Mouse (Mus musculus): Measurements from ENCODE around the gene Usp36.

Gene Usp36

DNA sequence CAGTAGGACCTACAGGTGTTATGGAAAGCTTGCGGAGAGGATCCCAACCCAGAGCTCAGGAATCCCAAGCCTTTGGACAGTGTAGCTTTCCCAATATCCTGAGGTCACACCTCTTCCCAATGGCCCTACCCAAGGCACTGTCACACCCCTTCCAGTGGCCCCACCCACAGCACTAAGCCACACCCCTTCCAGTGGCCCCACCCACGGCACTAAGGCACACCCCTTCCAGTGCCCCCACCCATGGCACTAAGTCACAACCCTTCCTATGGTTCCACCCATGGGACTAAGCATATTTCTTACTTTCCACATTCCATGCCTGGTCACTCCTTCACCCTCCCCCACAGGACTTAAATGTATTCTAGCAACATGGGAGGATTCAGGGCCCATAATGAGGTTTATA lies 8.8 kb upstream of the Usp36 start:
- DNase-seq (ENCODE audit: low read depth) = no peak

DNA sequence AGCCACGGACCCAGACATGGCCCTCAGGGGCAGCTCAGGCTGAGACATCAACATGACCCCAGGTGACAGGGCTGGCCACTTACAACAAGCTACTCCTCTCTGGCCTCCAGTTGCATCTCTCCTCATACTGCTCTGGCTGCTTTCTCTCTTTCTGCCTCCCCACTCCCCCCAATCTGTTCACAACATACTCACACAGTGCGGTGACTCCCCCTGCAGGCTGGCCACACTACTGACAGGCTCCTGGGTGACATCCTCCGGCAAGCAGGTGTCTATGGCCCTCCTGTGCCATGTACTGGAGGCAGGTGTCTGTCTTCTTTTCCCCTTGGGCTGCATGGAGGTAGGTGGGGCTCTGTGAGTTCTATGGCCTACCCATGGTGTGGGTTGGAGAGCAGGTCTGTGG lies 7.9 kb upstream of the Usp36 start:
- DNase-seq (ENCODE audit: low read depth) = no peak

DNA sequence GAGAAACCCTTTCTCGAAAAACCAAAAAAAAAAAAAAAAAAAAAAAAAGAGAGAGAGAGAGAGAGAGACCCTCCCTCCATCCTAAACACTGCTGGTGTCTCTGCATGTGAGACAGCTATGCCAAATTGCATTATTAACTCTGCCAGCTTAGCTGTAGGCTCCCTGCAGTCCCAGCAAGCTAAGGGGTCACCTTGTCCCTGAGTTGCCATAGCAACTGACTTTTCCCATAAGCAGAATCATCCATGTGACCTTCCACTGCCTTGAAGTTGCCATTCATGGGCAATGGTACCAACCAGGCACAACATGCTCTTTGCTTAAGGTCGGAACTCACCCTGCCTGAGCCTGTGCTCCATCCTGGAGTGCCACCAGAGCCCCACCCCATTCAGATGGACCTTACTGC lies 5.0 kb upstream of the Usp36 start:
- no peak for DNase-seq (ENCODE audit: low read depth)

DNA sequence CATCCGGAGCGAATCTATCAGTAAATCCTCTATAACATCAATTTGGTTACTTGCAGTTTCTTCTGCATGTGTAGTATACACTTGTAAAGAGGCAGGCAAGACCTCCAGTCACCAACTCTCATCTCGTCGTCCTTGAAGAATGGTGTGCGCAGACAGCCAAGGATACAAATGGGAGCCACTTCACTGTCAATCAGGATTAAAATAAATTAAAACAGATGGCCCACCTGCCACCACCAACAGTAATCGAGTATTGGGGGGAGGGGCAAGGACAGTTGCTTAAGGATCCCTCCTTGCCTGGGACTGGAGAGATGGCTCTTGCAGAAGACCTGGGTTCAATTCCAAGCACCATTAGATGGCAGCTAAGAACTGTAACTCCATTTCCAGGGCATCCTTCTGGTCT lies 2.6 kb upstream of the Usp36 start:
- no peak for DNase-seq (ENCODE audit: low read depth)

DNA sequence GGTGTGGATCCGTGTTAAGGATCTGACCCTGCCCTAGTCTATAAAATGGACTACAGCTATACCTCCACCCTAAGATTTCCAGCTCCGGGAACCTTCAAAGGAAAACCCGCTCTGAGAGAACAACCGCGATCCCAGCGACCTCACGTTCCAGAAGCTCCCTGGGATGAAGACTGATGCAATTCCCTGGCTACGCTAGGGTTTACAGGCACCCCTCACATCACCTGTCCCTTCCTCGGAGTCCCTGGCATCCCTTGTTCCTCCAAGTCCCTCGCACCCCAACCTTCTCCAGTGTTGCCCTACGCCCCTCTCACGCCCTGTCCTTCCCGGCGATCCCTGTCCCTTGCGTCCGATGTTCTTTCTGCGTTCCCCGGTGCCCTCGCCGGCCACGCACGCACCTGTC lies 482 bp downstream of the Usp36 start:
- DNase-seq (ENCODE audit: low read depth) = no peak

DNA sequence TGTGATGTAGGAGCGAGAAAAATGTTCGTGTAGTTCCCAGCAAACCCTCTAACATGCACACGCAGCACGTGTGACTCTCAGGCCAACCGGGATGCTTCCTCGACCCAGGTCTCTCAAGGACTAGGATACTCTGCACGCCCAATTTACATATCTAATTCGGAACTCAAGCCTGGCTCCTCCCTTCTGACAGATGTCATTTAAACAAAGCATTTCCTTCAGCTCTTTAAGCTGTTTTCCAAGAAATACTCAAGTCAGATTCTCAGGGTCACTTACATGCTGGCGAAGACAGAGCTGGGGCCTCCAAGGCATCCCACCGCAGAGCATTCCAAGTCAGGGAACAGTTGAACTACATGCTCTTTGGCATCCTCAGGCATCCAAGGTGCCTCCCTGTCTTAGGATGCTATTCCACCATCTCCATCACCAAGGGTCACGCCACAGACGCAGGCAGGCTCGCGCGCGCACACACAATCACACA lies 970 bp downstream of the Usp36 start:
- DNase-seq (ENCODE audit: low read depth) = peak; percentile 67

DNA sequence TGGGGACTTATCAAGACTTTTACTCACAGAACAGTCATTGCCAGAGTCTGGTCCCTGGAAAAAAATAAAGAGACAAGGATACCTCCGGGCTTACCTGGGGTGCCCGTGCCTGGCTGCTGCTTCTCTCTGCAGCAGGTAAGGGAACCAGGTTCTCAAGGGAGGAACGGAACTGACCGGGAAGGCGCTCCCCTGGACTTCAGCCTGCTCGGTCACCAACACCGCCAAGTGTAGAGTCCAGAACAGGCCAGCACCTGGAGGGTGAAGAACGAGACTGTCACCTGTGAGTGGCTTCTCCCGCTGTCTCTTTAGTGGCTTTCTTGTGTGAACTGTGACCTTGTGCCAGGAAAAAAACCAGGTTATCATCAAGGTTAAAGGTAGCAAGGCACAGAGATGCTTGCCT lies 2.5 kb downstream of the Usp36 start:
- no peak for DNase-seq (ENCODE audit: low read depth)

DNA sequence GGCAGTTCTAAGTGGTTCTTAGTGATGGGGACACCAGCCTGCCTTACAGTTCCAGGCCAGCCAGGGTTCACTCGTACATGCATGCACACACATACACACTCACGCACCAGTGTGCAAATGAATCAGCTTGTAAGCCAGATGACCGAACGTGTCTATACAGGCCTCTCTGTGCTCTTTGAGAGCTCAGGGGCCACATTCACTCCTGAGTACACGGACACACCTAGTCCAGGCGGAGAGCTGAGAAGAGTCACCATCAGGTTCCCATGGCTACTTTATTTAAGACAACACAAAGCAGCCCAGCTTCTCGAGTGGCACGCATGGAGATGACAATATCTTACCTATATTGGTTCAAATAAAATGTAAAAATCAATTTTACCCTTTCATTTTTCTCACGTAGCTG lies 3.6 kb downstream of the Usp36 start:
- no peak for DNase-seq (ENCODE audit: low read depth)

DNA sequence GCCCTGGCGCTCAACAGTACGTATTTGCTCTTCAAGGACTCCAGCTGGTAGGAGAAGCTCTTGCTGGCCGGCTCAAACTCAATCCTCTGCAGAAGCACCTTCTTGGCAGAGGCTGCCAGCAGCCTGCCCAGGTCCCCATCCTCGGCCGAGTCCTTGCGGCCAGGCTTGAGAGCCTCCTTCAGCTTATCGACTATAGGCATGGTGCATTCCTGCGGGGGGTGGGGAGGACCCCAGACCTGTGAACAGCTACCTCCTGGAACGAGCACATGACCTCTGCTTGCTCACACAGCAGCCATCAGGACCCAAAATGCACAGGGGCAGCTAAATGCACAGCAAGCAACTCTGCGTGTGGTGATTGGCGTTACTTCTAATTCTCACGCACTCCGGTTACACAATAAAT lies 4.3 kb downstream of the Usp36 start:
- DNase-seq (ENCODE audit: low read depth) = no peak

DNA sequence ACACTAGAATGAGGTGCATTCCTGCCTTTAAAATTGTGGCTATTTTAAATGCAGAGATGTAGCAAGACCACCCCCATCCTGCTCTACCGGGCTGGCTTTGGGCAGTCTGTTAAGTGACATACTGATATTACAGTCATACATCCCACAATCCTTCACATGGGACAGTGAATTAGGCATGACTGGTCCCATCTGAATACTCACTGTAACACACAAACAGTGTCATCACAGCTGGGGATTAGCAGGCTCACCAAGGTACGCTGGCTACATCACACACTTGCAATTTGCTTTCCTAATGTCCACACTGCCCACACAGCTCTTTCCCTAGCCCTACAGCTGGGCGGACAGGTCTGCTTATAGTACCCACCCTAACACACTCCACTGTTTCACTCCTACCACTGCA lies 9.8 kb downstream of the Usp36 start:
- no peak for DNase-seq (ENCODE audit: low read depth)

DNA sequence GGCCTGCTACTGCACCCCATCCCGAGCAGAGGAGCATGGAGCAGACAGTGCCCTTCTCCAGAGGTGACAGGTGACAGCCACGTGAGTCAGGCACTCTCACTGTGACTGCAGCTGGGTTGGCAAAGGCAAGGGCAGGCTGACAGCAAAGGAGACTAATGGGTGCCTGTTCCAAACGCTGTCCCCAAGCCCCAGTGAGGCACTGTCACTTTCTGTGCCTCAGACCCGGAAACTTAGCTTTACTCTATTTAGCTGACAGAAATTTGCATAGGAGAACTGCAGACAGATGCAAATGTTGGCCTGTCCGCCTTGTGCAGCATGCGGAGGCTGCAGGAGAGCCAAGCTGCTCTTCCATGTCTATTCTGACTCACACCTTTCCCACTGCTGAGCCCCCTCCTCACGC lies 13.7 kb downstream of the Usp36 start:
- DNase-seq (ENCODE audit: low read depth) = no peak

DNA sequence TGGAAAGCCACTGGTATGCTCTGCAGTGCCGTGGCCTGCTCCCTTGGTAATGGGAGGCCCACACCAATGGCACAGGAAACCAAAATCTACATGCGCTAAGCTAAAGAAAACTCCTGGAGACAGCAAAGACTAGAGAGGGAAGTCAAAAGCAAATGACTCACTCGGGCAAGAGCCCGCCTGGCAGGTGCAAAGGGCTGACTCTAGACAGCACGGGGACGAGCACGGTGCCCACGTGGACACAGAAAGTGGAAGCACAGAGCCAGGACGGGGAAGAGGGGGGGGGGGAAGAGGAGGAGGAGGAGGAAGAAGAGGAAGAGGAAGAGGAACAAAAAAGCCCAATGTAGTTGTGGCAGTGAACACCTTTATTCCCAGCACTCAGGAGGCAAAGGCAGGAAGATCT lies 15.0 kb downstream of the Usp36 start:
- DNase-seq (ENCODE audit: low read depth) = peak; percentile 40

DNA sequence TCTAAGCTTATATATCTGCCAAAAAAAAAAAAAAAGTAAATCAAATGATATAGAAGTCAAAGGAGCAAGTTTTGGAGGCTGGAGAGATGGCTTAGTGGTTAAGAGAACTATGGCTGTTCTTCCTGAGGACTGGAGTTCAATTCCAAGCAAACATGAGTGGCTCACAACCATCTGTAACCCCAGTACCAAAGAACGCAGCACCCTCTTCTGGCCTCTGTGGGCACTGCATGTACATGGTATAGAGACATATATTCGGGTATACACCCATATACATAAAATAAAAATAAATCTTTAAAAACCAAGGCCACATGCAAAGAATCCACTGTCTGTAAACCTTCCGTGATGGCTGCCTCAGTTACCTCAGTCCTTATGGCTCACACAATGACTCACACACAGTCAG lies 20.2 kb downstream of the Usp36 start:
- peak; percentile 44 for DNase-seq (ENCODE audit: low read depth)

DNA sequence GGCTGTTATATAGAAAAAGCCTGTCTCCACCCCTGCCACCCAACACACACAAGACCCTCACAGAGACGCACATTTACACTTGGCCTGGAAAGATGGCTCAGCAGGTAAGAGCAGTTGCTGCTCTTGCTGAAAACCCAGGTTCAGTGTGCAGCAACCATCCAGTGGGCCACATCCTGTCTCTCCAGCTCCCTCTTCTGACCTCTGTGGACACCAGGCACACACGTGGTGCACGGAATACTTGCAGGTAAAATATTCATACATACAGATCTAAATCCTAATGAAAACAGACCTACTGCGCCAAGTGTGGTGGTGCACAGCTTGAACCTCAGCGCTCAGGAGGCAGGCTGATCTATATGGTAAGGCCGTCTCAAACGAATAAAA lies 23.4 kb downstream of the Usp36 start:
- DNase-seq (ENCODE audit: low read depth) = no peak

DNA sequence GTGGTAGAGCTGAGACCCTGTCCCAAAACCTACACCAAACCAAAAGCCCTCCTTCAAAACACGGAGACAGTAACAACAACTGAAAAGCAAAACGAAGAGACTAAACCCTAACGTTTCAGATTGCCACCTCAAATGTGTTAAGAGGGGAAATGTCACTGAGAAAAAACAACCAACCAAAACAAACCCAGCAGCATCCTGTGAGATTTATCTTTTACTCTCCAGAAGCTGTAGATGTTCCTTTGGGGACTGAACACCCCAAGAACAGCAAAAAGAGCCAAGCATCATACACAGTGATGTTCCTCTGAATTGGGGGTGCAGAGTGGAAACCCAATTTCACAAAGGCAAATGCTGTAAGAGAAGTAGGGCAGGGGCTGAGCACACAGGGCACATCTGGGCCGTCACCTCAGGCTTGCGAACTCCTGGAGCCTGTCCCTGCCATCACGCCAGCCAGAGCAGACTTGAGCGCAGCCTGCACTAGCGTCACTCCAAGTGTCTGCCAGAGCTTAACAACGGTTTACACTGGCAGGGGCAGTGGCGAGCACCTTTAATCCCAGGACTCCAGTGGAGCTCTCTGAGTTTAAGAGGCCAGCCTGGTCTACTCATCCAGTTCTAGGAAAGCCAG lies 23.9 kb downstream of the Usp36 start:
- no peak for DNase-seq (ENCODE audit: low read depth)

DNA sequence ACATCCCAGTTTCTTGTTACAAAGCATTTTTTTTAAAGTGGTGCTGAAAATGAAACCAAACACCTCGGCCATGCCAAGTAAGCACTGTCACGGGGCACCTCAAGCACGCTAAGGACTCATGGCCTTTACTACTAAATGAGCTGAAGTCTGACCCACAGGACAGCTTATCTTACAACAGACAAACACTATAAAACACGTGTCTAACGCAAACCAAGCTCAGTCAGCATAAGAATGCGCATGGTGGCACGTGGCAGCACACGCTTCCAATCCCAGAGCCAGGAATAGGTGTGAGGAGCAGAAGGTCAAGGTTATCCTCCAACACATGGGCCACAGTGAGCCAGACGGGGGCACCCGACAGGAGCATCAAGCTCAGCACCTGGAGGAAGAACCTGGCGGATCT lies 24.4 kb downstream of the Usp36 start:
- no peak for DNase-seq (ENCODE audit: low read depth)

DNA sequence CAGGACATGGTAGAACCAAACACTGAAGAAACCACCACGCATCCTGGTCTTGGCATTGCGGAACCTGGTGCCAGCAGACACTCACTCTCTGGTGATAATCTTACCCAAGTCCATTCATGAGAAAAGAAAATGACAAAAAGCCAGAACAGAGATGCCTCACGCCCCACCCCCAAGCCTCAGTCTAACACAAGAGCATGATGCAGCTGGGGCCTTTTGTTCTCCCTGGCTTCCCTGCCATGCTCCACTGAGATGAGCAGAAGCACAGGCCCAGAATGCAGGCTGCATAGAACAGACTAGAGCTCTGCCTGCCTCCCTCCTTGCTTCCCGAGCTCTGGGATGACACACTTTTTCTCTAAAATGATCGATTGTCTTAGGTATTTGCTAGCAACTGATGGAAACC lies 26.9 kb downstream of the Usp36 start:
- DNase-seq (ENCODE audit: low read depth) = no peak

DNA sequence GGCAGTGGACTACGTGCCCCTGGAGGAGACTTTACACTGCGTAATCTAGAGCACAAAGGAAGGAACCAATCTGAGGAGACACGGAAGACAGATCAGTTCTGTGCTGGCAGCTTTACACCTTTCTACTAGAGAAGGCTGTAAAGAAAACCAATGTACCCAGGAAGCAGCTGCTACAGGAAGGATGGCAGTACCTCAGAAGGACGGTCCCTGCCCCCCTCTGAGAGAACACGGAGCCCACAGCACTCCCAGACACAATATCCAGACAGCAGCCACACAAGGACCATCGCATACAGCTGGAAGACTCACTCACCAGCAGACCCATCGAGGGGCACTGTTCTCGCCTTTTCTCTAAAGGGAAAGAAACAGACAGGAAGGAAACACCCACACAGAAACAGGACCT lies 30.0 kb downstream of the Usp36 start:
- DNase-seq (ENCODE audit: low read depth) = no peak

DNA sequence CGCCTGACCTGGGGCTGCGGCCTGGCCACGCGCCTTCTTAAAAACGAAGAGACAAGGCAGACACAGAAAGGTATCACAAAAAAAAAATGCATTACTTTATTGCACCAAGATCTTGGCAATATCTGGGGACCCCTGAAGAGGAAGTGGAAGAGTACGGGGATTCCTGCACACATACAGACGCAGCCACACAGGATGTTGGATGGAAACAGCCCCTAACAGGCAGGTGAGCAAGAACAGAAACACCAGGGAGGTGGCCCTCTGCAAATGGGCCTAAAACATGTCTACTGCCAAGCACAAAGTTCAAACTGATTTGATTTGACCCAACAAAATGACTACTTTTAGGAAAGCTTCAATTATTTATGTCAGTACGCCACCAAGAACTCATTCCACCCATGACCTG lies 30.5 kb downstream of the Usp36 start:
- DNase-seq (ENCODE audit: low read depth) = no peak

DNA sequence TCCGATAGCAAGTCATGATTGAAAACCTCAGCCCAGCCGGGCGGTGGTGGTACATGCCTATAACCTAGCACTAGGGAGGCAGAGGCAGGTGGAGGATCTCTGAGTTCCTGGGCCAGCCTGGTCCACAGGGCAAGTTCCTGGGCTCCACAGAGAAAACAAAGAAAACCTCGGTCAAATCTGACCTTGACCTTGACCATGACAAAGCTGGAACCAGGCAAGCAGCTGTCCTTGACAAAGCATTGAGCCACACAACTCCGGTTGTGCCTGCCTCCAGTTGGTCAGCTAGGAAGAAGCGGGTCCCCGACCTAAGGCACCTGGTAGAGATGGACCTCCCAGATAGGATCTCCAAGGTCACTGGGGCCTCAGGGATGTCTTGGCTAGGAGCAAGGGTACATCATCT lies 33.7 kb downstream of the Usp36 start:
- DNase-seq (ENCODE audit: low read depth) = no peak

DNA sequence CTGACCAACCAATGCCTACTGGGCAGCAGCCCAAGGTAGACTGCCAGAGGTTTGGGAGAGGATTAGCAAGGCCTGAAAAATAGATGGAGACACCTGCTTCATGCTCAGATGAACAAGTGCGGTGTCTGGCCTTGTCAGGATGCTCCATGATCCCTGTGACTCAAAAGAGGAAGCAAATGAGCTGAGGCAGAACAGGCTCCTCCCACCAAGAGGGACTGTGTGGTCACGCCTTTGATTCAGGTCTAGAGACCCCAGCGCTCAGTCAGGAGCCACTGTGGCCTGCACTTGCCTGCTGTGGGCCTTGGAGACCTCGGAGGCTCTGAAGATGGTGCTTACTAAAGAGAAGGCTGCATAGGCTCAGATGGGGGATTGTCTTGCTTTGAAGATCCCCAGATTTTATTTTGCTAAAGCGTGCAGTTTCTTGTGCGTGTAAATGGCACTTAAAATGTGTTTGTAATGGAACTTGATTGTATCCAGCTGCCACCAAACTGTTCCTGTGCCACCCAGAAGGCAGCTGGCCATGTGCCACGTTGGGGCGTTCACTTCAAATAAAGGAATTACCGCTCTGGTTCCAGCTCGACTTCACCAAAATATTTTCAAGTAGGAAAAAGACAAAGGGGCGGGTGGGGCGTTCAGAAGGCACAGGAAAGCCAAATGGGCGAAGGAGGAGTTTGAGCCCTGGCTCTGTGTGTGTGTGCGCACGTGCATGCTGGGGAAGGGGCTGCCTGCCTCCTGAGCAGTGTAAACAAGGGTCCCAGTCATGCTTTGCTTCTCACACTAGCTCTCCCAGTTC lies 35.7 kb downstream of the Usp36 start:
- DNase-seq (ENCODE audit: low read depth) = no peak

DNA sequence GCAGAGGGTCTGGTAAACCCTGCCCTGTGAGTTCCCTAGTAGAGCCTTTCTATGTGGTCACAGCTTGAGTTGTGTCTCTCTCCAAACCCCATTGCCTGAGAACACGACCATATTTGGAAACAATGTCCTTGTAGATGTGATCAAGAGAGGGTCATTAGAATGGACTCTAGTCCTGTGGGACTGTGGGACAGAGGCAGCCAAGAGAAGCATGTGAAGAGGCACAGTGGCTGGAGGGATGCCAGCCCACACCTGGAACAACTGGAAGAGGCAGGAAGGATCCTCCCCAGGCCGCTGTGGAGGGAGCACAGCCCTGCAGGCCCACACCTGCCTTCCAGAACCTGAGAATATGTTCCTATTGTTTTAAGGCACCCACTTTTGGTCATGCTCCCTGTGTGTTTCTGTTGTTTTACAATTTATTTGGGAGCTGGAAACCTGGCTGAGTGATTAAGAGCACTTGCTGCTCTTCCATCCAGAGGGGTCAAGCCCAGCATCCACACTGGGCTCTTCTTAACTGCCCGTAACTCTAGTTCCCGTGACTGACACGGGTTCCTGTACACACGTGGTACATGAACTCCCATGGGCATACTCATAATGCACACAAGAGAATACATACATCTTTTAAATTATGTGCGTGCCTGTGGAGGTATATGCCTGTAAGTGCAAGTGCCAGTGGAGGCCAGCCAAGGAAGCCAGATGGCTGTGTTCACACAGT lies 36.4 kb downstream of the Usp36 start:
- no peak for DNase-seq (ENCODE audit: low read depth)

DNA sequence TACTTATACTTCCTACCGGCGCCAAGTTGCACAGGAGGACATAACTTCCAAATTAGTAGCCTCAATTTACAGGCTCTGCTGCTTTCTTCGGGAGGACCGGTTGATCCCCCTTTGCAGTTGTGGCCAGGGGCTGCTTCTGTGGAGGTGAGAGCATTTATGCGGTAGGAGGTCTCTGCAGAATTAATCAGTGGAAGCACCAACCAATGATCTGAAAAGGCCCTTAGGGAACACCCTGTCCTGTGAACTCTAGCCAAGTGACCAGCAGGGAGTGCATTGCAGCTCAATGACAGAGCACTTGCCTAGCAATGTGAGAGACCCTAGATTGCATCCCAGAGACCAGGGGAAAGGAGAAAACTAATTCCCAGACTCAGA lies 41.0 kb downstream of the Usp36 start:
- no peak for DNase-seq (ENCODE audit: low read depth)

All from 416B (cell line).